Mouse (Mus musculus): ENCODE measurements around the gene Uvssa.

The Uvssa gene

GRCm38 (mm10) chr5:33443794-33444193 is 65.4 kb downstream of the Uvssa start:
- no peak for DNase-seq

- DNase-seq, result no peak
Observed at GRCm38 (mm10) chr5:33455737-33456136, 77.4 kb downstream of the Uvssa start.

- no peak for DNase-seq
Observed at GRCm38 (mm10) chr5:33458132-33458622, 79.8 kb downstream of the Uvssa start.

- DNase-seq, result no peak
Observed at GRCm38 (mm10) chr5:33459111-33459510, 80.8 kb downstream of the Uvssa start.

- no peak for DNase-seq
Observed at GRCm38 (mm10) chr5:33464390-33464789, 86.0 kb downstream of the Uvssa start.

GRCm38 (mm10) chr5:33465464-33465863 is 87.1 kb downstream of the Uvssa start:
- no peak for DNase-seq
